Mouse (Mus musculus) right cerebral cortex, postnatal 36 days (tissue): ENCODE data around the gene Hist2h2aa1.
"Not testable (repeated sequence)": the region's sequence is repeated elsewhere in the genome, so short reads cannot be mapped to it uniquely, and the experiment has no call there.

Experiments
- DNase-seq, 2 experiments: peaks; one replicate each; pipeline ENCODE4 v3.0.0; 2022; ENCODE audit warnings: low spot score in 2 of 2, mixed read lengths in 1 of 2

Gene Hist2h2aa1

DNA sequence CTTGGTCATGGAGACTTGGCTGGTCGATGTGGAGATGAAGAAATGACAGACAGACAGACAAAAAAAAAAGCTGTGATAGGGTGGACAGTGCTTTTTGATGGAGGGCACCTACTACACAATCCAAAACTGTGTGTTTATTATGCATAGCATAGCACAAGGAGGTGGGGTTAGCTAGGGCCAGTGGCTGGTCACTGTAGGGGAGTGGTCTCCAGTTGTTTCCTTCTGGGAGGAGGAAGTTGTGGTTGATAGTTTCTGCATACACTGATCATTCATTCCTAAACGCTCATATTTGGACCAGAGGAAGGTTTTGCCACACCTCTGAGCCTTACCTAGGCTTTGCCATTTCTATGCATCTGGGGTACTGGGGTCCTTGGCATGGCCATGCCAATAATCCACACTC lies 14.9 kb upstream of the Hist2h2aa1 start:
- DNase-seq = no peak

DNA sequence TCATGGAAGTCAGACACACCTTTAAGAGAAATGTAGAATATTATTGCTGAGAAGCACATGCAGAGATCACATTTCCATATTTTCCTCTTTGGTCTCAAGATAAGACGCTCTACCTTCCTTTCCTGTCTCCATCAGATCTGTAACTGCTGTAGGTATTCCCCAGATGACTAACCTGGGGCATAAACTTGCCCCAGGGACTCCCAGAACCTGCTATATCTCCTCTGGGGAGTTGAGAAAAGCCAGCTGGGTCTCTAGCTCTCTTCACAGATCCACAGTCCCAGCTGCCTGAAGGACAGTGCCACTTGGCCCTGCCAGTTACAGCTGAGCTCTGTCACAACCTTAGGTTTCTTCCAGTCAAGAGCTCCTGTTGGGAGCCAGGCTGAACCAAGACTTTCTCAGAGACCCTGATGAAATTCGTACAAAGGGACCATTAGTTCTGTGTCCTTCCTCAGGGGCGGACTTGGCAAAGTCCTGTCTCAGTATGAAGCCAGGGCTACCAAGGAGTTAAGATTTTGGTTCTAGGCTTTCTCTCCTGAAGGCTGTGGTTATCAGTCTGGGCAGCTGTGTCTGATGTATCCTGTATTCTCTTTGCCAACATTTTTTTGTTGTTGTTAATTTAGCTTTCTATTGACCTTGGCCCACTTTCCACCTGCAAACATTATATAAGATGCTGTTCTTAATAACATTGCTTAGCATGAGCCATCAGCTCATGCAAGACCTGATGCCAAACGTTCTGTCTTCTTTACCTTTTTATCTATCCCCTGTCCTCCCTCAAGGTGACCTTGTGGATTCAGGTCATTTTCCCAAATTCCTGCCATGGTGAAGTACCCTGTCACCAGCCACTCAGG lies 14.2 kb upstream of the Hist2h2aa1 start:
- DNase-seq = no peak

DNA sequence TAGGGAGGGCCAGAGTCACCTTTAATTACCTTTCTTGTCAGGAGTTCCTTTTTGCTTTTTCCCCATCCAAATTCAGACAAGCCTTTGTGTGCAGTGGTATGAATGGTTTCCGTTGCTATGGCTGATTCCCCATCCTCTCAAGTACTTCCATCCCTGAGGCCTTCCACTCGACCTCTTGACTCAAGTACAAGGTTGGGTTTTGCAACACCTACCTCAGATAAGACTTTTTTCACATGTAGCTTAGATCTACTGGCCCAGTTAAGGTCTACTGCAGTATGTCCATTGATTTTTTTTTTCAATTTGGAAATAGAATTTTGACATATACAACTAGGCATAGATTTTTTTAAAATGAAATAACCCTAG lies 13.6 kb upstream of the Hist2h2aa1 start:
- no peak for DNase-seq

DNA sequence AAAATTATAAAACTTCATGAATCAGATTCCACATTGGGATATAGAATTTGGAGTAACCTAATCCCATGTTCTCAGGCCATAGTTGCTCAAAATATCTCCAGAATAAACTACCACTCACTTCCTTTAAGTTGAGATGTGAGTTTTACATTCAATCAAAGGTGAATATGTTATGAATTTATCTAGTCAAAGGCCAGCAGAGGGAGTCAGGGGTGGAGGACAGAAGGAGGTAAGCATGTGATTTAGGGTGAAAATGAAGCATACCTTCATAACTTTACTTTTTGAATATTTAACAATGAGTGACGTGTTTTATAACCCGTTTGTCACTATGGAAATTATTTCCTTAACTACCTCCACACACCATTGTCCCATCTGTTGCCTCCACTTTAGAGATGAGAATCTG lies 10.4 kb upstream of the Hist2h2aa1 start:
- no peak for DNase-seq

DNA sequence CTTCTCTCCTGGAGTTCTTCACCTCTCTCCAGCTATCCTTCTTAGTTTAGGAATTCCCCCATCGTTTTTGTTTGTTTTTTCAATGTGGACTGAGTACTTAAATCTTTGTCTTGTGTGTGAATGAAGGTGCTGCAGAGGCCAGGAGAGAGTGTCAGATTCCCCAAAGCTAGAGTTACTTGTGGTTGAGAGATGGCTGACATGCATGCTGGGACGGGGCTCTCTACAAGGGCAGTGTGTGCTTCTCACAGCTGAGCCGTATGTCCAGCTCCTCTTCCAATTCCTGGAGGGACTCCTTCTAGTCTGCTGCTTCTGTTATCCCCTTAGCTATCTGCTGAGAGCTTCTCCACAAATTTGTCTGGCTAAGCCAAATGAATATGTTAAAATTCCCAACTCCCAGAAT lies 9.5 kb upstream of the Hist2h2aa1 start:
- DNase-seq = no peak

- DNase-seq = no peak
Measured at GRCm38 (mm10) chr3:96236834-96237334, 8.4 kb upstream of the Hist2h2aa1 start.

DNA sequence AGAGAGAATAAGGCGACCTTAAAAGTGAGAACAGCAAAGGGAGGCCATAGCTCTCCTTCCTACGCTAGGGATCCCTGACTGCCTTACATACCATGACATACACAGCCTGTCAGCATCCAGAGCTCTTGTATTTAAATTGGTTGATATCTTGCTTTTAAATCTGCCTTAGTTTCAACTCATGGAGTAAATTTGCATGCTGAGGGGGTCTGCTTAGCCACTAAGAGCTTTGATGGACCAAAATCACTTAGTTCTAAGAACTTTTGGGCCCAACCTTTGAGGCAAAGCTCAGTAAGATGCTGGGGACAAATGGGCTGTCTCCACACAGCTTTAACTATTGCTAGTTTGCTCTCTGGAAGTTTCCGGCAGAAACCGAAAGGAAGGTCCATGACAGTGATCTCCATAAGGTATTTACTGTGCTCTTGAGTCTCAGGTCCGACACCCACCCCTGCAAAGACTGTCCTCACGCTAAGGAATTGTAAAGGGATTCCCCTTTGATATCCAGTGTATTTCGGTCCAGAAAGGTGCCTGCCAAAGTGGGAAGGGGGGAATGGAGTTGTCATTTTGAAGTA lies 7.9 kb upstream of the Hist2h2aa1 start:
- DNase-seq = no peak

GRCm38 (mm10) chr3:96237904-96238511 lies 7.3 kb upstream of the Hist2h2aa1 start:
- DNase-seq = no peak

- not testable (repeated sequence) for DNase-seq
Measured at GRCm38 (mm10) chr3:96238954-96239793, 6.1 kb upstream of the Hist2h2aa1 start, which contains the start of gene Hist2h3c2. Hist2h3c2 (minus strand) TSS chr3:96239127.

DNA sequence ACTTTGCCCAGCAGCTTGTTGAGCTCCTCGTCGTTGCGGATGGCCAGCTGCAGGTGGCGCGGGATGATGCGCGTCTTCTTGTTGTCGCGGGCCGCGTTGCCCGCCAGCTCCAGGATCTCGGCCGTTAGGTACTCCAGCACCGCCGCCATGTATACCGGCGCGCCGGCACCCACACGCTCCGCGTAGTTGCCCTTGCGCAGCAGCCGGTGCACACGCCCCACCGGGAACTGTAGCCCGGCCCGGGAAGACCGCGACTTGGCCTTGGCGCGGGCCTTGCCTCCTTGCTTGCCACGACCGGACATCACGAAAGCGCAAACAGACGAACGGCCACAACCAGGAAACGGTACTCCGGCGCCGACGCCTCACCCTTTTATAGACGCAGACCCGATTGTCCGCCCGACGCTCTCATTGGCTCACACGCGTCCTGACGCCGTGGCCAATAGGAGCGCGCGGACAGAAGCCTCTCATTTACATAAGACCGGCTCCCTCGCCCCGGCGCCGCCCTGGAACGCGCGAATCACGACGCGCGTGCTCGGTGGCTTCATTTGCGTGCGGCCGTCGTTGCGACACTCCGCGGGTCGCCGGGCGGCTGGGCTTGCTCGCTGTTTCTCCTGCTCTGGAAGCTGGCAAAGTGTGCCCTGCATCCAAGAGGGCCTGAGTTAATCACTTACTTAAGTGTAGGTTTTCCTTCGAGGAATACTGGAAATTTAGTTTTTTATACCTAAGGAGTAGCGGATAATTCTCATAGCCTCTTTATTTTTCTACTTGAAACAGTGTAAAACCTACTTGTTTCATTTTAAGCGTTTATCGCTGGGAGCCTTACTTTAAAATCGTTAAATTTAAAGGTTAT lies 5.1 kb upstream of the Hist2h2aa1 start, which contains the start of gene Hist2h2aa2:
Gene Hist2h2aa2 (minus strand): TSS at position 328 of the 850 bp plus-strand sequence.
- peak; percentile 92 to 94 for DNase-seq

DNA sequence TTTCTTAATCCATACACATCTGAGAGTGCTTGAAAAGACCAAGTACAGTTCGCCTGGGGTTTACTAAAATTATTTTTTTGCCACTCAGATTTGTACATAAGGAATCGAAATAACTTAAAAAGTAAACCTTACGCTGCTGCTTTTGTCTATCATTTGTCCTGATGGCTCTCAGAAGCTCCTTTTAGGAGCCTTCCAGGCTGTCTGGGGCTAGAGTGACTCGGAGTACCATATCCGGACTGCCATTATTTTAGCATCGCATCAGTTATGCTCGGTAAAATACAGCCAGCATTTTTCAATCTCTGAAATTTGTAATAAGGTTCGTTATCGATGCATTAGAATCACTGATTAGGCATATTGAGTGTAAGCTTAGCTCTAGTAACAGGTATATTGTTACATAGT lies 4.5 kb upstream of the Hist2h2aa1 start:
- no peak for DNase-seq

- DNase-seq = no peak
Measured at GRCm38 (mm10) chr3:96243921-96244572, 1.2 kb upstream of the Hist2h2aa1 start.

DNA sequence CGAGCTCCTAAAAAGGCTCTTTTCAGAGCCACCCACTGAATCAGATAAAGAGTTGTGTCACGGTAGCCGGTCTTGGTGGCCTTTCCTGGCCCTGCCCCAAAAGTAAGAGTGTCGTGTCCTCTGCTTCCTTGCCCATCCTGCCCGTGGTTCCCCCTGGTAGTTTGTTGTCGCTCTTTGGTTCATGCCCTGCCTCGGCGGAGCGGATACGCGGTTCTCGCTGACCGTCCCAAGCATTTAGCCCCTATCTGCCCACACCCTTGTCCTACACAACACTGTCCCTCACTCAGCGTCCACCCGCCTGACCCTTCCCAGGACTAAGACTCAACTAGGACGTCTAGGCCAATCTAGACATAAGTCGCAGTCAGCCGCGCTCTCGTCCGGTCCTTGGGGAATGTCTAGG lies 721 bp downstream of the Hist2h2aa1 start:
- DNase-seq = not testable (repeated sequence)

DNA sequence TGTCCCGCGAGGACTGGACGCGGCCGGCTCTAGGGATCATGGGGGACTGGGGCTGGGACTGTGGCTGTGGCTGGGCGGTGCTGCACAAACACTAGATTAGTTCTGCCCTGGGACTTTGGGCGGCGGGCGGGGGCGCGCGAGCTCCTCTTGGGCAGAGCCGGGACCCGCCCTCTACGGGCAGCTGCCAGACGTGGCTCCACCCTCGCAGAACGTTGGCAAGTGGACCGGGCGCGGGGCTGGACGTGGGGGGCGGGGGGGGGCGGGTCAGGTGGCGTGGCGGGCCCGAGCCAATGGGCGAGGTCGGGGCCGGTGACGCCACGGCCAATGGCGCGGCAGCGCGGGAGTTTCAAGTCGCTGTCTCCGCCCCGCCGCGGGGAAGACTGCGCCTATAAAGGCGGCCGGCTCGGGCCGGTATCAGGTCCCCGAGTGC lies 1.1 kb downstream of the Hist2h2aa1 start, which contains the start of gene Hist2h3c1:
Gene Hist2h3c1 (plus strand): TSS at position 259 of the 430 bp plus-strand sequence.
- not testable (repeated sequence) for DNase-seq

- DNase-seq = no peak
Measured at GRCm38 (mm10) chr3:96247356-96248140, 2.3 kb downstream of the Hist2h2aa1 start.

GRCm38 (mm10) chr3:96248141-96249033 lies 3.1 kb downstream of the Hist2h2aa1 start:
- DNase-seq = no peak

GRCm38 (mm10) chr3:96249034-96249345 lies 3.7 kb downstream of the Hist2h2aa1 start:
- no peak for DNase-seq

GRCm38 (mm10) chr3:96250890-96251289 lies 5.6 kb downstream of the Hist2h2aa1 start:
- DNase-seq = no peak
